Mouse (Mus musculus) urinary bladder, postnatal 36 days (tissue): ENCODE measurements at regions not wholly inside any gene's neighbourhood (a gene's known extent, or its start where the extent isn't known, plus 50 kb on each side); places are given as distances from the start of the nearest gene placed in this dataset.

Source experiments
- DNase-seq, 2 experiments: peaks; one replicate each; pipeline ENCODE4 v3.0.0; 2022; ENCODE audit warnings: low spot score in 2 of 2, mixed read lengths in 1 of 2

DNA sequence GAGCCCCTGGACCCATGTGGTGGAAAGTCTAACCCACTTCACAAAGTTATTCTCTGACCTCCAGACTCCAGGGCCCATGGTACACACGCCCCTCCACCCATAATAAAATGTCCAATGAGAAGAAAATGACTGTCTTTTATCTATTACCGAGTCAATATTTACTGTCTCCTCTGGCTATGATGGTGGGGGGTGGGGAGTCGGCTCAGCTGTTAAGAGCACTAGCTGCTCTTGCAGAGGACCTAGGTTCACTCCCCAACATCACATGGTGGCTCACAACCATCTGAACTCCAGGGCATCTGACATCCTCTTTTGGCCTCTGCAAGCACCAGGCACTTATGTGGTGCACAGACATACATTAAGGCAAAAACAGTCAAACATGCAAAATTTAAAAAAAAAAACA, 93.8 kb upstream of the Tmem189 start:
- DNase-seq: no peak

DNA sequence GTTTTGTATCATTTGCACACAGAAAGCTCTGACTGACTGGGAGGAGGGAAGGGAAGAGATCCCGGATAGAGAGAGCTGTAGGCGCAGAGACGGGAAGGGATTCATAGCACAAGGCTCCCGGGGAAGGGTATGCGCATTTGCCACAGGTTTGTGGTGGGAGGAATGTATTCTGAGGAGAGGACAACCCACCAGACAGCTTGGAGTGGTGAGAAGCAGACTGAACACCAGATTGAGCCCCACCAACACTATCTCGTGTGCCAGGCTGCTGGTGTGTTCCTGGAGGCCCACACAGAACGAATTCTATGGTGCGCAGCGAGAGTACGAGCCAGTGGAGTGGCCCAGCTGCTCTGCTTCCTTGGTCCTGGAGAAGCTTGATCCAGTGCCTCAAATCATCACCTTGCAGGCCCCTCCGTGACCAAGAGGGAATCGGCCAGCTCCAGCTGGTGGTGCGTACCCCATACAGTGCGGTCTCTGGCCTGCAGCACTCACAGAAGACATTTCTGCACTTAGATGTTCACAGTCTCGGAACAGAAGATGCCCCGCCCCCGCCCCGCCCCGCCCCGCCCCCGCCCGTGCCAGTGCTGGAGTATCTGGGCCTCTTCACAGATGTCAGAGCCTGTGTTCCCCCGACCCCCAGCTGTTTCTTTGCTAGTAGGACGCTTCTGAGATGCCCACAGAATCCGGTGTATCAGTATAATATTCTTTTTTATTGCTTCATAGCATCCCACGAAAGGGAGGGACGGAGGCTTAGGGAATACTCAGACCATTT, 92.8 kb upstream of the Tmem189 start:
- DNase-seq: no peak

DNA sequence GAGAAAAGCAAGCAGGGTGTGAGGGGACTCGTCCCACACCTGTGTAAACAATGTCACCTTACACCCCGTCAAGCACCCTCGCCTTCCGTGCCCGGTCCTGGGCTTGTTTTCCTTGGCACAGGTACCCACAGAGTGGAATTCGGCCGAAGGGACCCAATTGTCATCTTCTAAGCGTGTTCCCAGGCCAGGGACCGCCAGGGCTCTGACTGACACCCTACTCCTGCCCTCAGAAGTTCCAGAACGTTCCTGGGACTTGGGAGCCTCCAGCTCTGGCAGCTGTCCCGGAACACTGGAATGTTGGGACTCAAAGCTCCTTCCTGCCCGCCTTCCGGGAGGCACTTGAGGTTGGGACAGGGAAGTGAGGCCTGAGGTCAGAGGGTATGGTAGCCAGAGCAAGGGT, 91.9 kb upstream of the Tmem189 start:
- no peak for DNase-seq

DNA sequence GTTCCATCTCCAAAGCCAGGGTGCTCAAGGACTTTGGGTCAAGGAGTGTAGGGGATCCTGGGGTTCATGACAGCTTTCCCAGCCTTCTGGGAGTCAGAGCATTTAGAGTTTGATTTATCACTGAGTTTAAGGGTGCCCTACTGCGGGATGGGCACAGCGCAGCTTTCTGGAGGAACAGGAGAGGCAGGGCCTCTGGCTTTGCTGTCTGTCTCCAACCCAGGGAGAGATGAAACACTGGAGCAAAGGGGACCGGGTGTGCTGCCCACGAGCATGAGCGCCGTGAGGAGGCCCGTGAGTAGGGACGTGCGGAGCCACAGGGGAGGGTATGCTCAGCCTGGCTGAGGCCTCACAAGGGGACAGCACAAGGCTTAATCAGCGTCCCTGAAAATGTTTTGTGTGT, 89.1 kb upstream of the Tmem189 start:
- peak in 1 of 2 experiments; percentile 62 for DNase-seq

DNA sequence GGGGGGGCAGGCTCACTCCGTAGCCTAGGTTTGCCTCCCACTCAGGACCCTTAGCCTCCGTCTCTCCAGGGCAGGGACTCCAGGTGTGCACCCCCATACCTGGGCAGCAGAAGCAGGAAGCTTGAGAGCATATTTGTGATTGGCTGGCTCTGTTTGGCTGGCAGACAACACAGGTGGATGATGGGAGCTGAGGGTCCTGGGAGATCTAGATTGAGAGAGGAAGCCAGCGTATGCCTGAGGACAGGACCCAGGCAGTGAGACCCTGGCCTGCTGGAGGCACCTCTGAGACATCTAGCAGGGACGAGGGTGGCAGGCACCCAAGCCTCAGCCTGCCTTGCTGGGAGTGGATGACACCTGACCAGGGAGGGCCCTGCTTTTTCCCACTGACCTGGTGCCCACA, 88.6 kb upstream of the Tmem189 start:
- DNase-seq: no peak

DNA sequence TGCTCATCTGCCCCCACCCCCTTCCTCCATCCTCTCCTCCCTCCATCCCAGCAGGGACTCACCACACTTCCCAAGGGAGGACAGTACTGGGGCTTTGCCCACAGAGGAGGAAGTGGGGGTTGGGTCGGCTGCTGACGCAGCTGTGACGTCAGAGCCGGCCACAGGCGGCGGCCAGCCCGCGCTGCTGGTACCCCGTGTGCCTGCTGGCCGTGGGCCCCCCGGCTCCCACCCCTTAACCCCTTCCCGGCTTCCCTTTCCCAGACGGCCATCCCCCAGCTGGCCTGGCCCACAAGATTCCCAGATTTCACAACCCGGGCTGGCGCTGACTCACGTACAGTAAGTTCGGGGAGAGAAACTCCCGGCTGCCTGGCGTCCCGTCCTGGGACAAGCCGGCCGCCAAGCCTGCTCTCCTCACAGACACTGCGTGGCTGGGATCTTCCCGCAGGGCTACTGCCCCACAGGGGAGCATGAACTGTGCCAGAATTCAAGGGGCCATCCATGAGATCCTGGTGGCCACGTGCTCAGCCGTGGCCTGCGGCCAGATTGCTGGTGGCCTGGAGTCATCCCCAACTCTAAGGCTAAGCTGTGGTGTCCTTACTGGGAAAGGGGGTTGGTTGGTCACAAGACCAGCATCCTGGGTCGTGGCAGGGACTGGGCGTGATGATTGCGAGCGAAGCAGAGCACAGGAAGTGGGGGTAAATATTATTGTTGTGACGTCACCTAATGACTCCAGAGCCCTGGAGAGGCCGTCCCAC, 87.9 kb upstream of the Tmem189 start:
- DNase-seq: peak; percentile 77 to 92

DNA sequence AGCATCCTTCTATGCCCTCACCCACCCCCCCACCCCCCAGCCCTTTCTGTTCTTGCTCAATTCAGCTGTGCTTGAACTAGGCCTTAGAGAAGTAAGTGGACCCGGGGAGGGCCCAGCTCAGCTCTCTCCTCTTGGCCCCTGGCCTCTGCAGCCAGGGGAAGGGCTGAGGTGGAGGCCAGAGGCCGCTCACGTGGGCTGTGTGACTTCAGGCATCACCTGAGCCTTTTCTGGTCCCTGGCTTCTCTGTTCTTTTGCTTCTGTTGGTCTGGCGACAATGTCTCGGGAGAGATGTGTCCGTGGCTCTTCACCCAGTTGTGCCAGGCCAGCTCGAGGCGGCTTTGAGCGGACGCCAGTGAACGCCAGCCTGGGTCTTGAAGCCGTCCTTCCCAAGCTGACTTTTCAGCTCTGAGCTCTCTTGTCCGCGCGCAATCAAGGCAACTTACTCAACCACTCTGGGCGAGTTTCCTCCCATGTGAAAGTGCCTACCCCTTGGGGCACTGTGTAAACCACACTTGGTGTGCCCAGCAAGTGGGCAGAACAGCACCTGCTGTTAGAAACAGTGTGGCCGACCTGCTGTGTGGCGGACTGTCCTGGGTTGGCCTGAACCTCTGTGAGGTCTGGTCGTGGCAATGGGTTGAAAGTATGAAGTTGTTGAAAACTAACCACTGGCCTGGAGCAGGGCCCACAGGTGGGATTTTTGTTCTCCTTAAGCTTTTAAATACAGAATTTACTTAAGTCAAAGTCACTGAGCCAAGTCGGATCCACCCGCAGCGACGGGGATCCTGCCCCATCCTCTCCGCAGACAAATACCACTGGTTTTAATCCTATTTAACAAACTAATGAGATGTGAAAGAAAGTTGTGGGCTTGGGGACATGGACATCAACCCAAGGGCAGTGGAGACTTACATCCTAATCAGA, 86.9 kb upstream of the Tmem189 start:
- DNase-seq: peak in 1 of 2 experiments; percentile 67

DNA sequence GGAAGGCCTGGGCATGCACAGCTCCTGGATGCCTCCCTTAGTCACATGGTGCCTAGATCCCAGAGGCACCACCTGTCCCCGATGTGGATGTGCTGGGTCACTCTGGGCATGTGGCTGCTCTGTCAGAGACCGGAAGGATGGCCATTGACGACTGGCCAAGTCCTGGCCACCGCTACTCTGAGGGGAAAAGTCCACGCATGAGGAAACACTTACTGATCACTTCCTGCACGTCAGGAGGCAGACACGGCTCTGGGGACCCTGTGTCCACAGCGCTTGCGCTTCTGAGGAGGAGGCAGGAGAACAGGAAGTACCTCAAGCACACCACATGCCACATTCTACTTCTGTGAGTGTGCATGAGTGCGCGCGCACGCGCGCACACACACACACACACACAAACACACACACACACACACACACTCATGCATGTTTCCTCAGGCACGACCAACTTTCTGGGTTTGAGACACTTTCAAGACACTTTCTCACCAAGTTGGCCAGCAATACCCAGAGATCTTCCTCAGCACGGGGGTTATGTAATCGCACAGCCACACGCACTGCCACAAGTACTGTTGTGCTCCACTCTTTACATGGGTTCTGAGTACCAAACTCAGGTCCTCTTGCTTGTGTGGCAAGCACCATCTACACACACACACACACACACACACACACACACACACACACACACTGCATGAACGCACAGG, 85.7 kb upstream of the Tmem189 start:
- peak in 1 of 2 experiments; percentile 61 for DNase-seq

DNA sequence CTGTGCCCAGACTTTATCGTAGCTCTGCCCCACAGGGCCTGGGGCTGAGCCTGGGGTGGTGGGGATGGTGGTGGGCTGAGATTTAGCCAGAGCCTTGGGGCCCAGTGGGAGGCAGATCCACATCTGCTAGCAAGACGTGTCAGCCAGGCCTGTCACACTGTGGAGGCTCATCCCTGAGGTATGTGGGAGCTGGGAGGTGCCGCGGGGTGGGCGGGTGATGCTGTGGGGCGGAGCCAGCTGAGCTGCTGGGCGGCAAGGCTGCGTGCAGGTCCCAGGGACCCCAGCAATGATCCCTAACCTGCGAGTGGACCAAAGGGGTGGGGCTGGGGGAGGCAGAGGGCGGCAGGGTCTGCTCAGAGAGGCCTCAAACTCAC, 85.2 kb upstream of the Tmem189 start:
- no peak for DNase-seq

DNA sequence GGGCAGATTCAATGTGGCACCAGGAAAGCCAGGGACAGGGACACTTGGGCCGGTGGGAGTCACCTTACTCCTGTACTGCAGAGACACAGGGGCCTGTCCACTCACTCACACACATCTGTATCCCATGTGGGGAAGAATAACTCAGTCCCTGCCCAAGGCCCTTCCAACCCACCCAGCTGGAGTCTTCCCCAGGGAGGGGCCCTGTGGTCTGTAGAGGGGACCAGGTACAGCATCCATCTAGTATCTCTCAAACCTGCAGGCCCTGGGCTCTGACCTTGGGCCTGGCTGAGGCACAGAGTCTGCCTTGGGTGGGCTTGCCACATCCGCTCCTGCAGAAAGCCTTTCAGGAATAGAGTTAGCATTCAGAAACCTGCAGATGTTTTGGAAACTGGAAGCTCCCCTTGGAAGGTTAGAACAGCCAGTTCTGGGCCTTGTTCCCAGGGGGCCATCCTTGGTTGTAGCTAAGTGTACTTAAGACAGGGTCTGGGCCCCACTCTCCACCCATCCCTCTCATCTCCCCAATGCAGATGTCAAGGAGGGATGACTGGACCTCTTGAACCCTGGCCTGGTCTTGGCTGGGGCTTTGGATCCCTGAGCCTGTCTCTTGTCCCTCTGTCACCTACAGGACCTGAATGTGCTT, 84.7 kb upstream of the Tmem189 start:
- DNase-seq: no peak

DNA sequence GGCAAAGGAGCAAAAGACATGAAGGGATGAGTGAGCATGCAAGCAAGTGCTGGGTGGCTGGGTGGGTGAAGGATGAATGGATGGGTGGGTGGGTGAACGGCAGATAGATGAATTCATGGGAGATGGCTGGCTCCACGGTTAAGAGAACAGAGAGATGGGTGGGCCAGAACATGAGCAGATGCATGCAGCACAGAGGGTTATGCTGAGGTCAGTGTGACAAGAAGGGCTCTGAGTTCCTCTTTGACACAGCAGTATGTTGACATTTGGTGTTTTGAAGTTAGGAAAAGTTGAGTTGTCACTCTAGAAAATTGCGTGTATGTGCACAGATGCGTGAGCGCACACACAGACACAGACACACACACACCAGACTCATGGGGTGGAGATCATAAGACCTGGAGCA, 83.2 kb upstream of the Tmem189 start:
- no peak for DNase-seq

DNA sequence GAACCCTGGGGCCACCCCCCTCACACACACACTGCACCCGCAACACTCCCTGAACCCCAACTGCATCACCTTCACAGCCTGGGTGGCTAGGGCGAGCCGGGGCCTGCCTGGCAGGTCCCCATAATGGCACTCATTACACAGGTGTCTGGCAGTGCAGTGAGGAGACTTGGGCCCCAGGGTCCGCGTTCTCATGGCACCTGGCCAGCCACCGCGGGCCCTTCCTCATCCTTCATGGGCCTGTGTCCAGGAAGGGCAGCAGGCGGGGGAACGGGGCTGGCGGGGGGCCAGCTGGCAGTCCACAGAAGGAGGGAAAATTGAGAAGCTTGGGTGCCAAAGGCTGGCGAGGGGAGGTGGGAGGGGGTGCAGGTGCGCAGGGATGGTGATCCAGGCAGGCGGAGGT, 78.3 kb upstream of the Tmem189 start:
- no peak for DNase-seq

DNA sequence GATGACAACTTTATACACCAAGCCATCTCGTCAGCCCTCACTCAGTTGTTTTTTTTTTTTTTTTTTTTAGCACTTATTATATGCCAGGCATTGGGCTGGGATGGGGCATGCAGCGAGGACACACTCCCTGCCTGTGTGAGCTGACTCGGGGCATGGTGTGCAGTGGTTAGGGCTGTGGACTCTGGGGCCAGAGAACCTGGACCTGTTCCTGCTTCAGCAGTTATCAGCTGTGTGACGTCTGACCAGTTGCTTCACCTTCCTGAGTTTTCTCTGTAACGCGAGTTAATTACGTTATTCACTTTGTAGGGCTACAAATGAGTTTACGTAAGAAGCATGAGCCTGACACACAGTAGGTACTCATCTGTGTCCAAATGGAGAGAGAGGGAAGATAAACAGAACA, 77.7 kb upstream of the Tmem189 start:
- DNase-seq: no peak

DNA sequence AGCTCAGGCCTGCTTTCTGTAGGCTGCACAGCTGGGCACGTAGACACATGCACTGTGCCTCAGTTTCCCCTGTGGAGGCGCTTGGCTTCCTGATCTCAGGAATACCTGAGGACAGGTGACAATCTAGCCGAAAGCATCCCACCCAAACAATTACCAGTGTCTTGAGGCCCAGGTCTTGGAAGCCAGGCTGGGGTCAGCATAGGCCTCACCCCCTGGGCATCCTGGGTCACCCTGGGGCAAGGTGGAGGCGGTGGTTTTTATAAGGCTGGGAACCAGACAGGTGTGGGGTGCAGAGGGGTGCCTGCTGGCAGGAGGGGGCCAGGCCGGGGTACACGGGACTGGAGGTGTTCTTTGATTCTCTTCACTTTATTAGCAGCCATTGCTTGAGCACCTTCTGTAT, 76.2 kb upstream of the Tmem189 start:
- no peak for DNase-seq

DNA sequence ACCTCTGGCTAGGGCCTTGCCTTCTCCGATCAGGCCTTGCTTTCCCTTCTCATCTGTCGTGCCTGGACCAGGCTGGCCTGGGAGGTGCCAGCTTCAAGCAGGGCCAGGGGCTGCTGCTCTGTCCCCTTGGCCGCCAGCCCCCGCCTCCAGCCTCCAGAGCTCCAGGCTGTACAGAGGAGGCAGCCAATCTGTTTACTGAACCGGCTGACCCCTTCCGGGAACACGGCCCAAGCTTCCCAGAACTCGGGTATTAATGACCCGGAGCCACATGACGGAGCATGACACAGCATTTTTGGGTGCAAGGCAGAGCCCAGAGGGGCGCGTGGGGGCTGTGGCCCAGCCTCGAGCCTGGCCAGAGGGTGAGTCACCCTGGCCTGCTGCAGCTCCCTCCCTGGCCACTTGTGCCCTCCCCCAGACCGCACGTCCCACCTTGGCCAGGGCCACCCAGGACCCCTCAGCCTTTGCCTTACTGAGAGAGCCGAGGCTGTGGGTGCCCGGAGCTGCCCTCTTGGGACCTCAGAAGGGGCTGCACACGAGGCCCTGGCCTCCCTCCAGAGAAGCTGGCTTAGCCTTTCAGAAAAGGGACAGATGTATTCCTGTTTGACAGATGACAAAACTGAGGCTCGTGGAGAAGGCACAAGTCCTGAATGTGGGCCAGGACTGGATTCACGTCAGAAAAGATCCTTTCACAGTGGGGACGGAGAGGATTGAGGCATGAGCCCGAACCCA, 75.6 kb upstream of the Tmem189 start:
- peak; percentile 85 to 92 for DNase-seq

DNA sequence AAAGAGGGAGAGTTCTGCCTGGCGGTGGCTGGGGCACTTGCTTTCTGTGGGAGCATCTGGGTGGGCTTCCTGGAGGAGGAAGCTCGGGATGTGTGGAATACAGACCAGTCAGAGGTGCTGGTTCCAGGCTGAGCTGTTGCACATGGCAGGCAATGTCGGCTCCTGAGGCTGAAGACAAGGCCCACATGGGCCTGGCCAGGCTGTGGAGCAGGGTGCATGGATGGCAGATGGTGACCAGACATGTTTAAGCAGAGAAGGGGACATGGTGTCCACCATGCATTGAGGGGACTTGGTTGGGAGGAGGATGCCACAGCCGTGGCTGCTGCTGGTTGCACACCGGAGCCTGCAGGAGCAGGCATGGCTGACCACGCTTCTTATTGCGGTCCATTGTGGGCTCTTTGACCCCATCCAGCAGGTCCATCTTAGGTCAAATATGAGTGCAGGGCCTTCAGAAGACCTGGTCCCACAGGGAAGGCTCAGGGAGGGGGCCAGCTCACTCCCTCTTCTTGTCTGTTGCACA, 74.3 kb upstream of the Tmem189 start:
- DNase-seq: no peak

DNA sequence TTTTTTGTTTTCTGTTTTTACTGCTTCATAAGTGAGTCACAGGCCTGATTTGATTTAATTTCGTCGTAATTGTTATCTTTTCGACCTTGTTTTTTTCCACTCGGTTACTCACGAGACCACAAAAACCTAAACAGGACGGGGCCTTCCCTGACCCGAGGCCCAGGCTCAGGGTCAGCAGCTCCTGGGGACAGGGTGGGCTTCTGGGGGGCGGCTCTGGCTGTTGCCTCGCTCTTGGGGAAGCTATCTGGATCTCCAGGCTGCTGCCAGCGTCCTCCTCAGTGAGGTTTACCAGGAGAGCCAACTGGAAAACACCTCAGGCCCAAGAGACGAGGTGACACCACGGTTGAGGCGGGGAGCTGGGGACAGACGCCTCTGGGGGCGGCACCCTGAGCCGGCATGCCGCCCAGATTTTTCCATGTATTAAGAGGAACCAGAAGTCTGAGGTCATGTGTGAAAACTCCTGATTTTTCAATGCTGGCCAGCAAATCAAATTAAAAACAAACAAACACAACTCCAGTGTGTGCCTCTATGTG, 71.8 kb upstream of the Tmem189 start:
- DNase-seq: no peak

DNA sequence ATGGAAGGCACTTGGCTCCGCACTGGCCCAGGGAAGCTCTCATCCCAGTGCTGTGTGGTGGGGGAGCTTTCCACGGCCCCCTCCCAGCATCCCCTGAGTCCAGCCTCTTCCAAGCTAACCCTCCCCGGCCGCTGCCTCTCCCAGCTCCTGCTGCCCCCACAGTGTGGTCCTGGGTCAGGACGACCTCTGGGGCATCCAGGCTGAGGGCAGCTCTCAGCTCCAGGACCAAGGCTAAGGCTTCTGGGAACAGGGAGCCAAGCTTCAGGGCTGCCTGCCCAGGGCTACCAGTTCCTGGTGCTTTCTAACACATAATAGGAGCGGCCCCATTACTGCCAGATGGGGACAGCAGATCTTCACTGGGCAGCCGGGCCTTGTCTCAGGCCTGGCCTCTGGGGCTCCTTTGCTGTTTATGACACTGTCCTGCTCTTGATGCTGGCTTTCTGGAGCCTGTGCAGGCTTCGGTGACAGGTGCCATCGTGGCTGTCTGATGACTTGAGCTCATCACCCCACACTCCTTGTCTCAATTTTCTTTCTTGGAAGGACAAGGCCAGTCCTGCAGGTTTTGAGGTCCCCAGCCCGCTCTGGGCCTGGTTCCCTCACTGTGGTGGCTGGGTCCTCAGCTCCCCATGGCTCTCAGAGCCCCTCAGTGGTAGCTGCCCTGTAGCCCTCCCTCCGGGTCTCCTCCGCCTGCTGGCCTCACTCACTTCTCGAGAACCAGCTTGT, 71.2 kb upstream of the Tmem189 start:
- no peak for DNase-seq
